14 mouse cellular contexts compared by ENCODE assay signal in genomic region chr1:75252308-75252707, GRCm38 (mm10). TPM values are rescaled to one million over a fixed set of nuclear protein-coding genes. Genes with fewer than 3 reads are reported as not detected.
"Had no signal": no experiment of that assay in that cellular context is flagged by ENCODE, and none has a peak within 500 bp of the region (broad histone marks: within the 10 kb centered on the region; RNA-seq: fewer than 3 reads in every experiment).

No protein-coding gene starts in this region.

- H3K36me3 ChIP-seq: neural tube, embryonic 13.5 days had no signal

- DNase-seq: retina, postnatal 1 day had no signal

- H3K9me3 ChIP-seq: neural tube, embryonic 13.5 days had no signal

- H3K9ac ChIP-seq: liver, embryonic 14.5 days; neural tube, embryonic 13.5 days had no signal

- H3K27ac ChIP-seq: liver, embryonic 14.5 days; neural tube, embryonic 13.5 days had no signal

RNA-seq across cellular contexts. Expression of gene Ptprn, which starts 12.0 kb away (rescaled TPM):
- total RNA-seq: monocyte, adult 5-6 weeks had no signal

RNA-seq across cellular contexts. Expression of gene A630095N17Rik, which starts 20.4 kb away (rescaled TPM):
- total RNA-seq: layer of hippocampus, adult 8-10 months; layer of hippocampus, postnatal 14 days; left cerebral cortex, adult 18-20 months; left cerebral cortex, postnatal 10 days; monocyte, adult 5-6 weeks had no signal
- polyA plus RNA-seq: large intestine, adult 2 months; limb, embryonic 11.5 days; lung, adult 2 months; lung, postnatal 0 days; neural tube, embryonic 13.5 days; stomach, embryonic 14.5 days had no signal

RNA-seq across cellular contexts. Expression of gene Resp18, which starts 25.9 kb away (rescaled TPM):
- total RNA-seq: megakaryocyte progenitor cell, adult 5-6 weeks; monocyte, adult 5-6 weeks had no signal
- polyA plus RNA-seq: limb, embryonic 11.5 days; liver, embryonic 14.5 days had no signal
